Mouse (Mus musculus): ENCODE measurements around the gene Nlrp4c. TPM values are rescaled to one million over a fixed set of nuclear protein-coding genes. Genes with fewer than 3 reads are reported as not detected.
A peak's percentile ranks its signal among the peaks of the same experiment; 100 is the strongest.
"Not testable (repeated sequence)": the region's sequence is repeated elsewhere in the genome, so short reads cannot be mapped to it uniquely, and the experiment has no call there.

The Nlrp4c gene
- total RNA-seq (2021): not detected
- long read RNA-seq, experiment 1: 0 reads
- long read RNA-seq, experiment 2: 0 reads

- intact Hi-C loops (cut with DNase I): no loop called here
- DNase-seq: no peak
These were observed at the start of gene Nlrp4c for GRCm38 (mm10) chr7:6044861-6045260. Nlrp4c (plus strand) TSS chr7:6045161.

DNA sequence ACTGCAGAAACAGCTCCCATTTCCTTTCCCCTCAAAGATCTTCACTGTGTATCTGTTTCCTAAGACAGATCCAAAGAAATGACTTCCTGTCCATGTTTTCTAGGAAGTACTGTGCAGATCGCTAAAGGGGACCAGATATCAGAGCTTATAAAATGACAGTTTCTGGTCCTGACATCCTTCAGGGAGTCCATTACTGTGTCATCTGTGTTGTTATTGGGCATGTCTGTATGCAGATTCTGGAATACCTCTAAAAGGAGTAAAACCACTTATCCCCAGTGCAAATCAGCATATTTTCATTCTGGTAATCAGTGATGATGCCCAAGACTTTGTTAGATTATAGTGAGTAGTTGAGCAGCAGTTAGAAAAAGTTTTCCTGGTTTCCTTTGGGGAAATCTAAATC, 34.1 kb upstream of the Nlrp4c start, which contains the start of gene Vmn1r65:
Gene Vmn1r65 (minus strand): TSS at position 101 of the 400 bp plus-strand sequence.
- no peak for DNase-seq
- intact Hi-C loops (cut with DNase I): no loop called here

- no peak for DNase-seq
- intact Hi-C loops (cut with DNase I): no loop called here
These were observed 74.5 kb downstream of the Nlrp4c start for GRCm38 (mm10) chr7:6119501-6119900.

DNA sequence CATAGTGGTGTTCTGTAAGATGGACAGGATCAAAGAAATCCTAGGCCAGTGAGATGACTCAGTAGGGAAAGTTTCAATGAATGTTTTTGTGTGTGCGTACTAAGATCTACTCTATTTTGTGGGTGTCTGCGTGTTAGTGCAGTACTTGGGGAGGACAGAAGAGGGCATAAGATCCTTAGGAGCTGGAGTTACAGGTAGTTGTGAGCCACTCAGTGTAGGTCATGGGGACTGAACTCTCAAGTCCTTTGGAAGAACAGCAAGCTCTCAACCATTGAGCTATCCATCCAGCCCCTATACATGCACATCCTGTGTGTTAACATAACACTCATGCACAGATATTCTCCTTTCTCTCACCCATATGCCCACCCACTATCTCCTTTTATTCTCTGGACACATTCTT, 75.1 kb downstream of the Nlrp4c start:
- DNase-seq; intact Hi-C loops (cut with DNase I): not testable (repeated sequence)

DNA sequence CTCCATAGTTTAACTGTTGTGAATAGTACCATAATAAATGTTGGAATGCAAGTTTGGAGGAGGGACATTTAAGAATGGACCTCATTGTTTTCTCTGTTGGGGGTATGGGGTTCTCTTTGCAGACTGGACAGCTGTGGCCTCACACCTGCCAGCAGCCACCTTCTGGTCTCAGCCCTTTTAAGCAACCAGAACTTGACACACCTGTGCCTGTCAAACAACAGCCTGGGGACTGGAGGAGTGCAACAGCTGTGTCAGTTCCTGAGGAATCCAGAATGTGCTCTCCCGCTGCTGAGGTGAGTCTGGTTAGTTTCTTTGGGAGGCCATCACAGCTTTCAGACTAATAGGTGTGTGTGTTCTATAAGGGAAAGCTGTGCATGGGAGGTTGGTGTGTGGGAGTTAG, 76.2 kb downstream of the Nlrp4c start:
- intact Hi-C loops (cut with DNase I); DNase-seq: not testable (repeated sequence)

DNA sequence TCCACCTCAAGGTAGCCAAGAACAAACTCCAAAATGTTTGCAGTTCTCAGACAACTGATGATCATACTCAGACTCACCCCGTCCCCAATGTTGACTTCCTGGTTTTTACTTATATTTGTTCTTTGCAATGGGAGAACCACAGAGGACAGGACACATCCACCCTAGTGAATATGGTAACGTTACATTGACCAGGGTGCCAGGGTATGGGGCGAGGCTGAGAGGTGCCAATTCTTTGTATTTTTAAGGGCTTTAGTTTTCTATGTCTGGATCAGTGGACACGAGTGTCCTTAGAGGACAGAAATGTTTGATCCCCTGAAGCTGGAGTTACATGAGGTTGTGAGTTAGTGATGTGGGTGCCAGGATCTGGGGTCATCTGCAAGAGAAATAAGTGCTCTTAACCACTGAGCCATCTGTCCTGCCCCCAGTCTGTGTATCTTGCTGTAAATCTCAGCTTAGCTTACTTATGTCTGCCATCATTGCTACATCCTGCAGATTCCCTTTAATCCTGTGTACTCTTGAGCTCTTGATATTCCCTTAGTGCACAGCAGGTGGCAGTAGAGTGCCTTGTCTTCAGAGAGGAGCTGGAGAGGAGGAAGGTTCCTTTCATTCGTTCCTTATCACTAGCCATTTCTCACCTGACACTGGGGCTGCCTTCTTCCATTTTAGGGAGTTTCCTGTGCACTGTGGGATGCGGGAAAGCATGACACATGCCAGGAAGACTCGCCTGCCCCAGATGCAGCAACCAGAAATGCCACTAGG, 81.9 kb downstream of the Nlrp4c start:
- intact Hi-C loops (cut with DNase I): loop anchor here (1.0 to 2.0 kb wide), 3 partner anchors 20 to 64 kb away; no protein-coding TSS in a partner anchor
- peak; percentile 80 to 85 for DNase-seq

DNA sequence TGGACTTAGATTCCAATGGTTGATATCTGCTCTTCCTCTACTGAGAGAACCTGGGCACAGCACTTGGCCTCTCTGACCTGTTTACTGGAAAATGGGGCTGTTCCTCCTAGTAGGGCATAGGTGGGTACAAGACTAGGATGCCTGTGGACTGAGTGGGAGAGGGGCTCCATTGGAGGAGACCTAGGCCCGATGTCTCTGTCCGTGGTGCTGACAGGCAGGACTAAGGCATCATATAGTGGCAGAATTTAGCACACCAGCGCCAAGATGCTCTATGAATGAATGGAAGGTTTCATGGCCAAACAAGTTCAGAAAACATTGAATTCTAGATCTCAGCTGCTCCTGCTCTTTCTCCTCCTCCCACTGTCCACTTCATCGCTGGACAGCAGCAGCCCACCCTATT, 85.4 kb downstream of the Nlrp4c start:
- intact Hi-C loops (cut with DNase I): no loop called here
- DNase-seq: no peak

GRCm38 (mm10) chr7:6132646-6133045, 87.7 kb downstream of the Nlrp4c start:
- no peak for DNase-seq

GRCm38 (mm10) chr7:6136497-6136896, 91.5 kb downstream of the Nlrp4c start:
- intact Hi-C loops (cut with DNase I): loop anchor here (5.0 kb wide), 1 partner anchor 151 kb away; the partner anchor contains the start of gene Zfp667
- DNase-seq: no peak

More at GRCm38 (mm10) chr7:6132646-6133045, 87.7 kb downstream of the Nlrp4c start:
- intact Hi-C loops (cut with DNase I): no loop called here

DNA sequence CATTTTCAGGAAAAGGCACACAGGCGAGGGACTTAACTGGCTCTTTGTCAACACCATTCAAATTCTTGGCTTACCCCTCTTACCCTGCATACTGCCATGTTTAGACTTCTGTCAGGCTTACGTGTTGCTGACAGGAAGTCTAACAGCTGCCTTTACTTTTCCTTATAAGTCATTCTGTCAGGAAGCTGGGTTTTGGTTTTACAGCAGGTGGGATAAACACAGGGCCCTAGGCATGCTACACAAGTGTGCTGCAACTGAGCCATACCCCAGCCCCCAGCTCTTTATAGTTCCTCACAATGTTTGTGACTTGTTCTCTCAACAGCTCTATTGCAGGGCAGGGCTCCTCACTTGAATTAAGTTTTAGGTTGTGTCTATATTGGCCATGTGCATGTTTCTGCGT, 94.3 kb downstream of the Nlrp4c start:
- intact Hi-C loops (cut with DNase I): loop anchor here (5.0 kb wide), 1 partner anchor 148 kb away; the partner anchor contains the start of gene Zfp667
- DNase-seq: no peak

GRCm38 (mm10) chr7:6143991-6144531, 99.1 kb downstream of the Nlrp4c start:
- intact Hi-C loops (cut with DNase I): no loop called here
- no peak for DNase-seq

GRCm38 (mm10) chr7:6145423-6146188, 100.6 kb downstream of the Nlrp4c start:
- no peak for DNase-seq
- intact Hi-C loops (cut with DNase I): loop anchor here (2.0 kb wide), 1 partner anchor 19 kb away; no protein-coding TSS in a partner anchor

GRCm38 (mm10) chr7:6146194-6146981, 101.4 kb downstream of the Nlrp4c start:
- no peak for DNase-seq
- intact Hi-C loops (cut with DNase I): loop anchor here (2.0 kb wide), 1 partner anchor 20 kb away; no protein-coding TSS in a partner anchor

- no peak for DNase-seq
- intact Hi-C loops (cut with DNase I): loop anchor here (2.0 kb wide), 1 partner anchor 20 kb away; no protein-coding TSS in a partner anchor
These were observed 102.0 kb downstream of the Nlrp4c start for GRCm38 (mm10) chr7:6146982-6147325.

DNA sequence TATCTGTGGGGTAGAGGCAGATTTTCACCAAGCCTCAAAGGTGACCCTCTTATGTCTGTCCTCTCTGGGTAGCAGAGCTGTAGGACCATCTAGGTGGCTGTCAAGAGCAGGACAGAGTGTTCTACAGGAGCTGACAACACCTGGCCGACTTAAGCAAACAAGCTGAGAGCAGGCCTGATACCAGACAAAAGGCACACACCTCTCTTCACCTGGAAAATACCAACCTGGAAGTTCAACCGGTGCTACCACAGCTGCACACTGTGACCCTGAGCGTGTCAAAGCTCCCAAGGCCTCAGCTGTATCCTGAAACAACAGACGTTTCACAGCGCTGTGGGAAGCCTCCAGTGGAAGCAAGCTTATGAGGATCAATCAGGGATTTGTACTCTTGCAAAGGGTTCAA, 102.7 kb downstream of the Nlrp4c start:
- no peak for DNase-seq
- intact Hi-C loops (cut with DNase I): loop anchor here (2.0 kb wide), 1 partner anchor 21 kb away; no protein-coding TSS in a partner anchor

- intact Hi-C loops (cut with DNase I): loop anchor here (10.0 kb wide), 1 partner anchor 1066 kb away; the partner anchor contains the start of gene Epn1
- no peak for DNase-seq
These were observed 106.3 kb downstream of the Nlrp4c start for GRCm38 (mm10) chr7:6151266-6151665.

DNA sequence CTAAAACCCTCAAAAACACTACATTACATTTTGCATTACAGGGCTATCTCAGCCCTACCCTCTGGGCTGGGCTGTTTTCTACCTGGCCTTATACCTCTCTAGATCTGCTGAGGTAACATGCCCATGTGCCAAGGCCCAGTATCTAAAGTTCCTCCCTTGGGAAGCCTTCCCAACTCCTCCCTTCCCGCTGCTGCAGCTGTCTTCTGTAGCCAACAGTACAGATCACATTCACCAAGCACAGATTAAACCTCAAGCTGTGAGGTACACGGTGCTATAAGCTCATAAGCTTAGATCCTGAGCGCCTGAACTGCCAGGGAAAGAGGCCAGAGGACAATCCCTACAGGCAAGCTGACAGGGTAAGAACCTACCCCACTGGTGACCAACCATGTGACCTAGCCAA, 107.1 kb downstream of the Nlrp4c start:
- intact Hi-C loops (cut with DNase I): loop anchor here (10.0 kb wide), 1 partner anchor 1067 kb away; the partner anchor contains the start of gene Epn1
- DNase-seq: no peak

DNA sequence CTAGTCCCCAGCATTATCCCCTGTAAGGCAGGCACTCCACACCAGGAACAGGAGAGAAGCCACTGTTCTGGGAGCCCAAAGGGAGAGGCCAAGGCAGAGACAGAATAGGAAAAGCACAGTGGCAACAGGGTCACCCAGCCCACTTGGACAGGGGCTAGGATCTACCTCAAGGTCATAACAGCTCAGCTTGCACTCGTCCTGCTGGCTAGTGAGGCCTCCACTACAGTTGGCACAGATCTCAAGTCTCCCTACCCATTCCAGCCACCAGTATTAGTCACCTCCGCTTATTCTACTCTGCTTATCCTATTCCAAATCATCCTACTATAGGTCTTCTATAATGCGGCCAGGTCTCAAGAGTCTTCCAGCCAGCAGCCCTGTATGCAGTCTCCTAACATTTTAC, 108.2 kb downstream of the Nlrp4c start:
- no peak for DNase-seq
- intact Hi-C loops (cut with DNase I): loop anchor here (10.0 kb wide), 1 partner anchor 1068 kb away; the partner anchor contains the start of gene Epn1

DNA sequence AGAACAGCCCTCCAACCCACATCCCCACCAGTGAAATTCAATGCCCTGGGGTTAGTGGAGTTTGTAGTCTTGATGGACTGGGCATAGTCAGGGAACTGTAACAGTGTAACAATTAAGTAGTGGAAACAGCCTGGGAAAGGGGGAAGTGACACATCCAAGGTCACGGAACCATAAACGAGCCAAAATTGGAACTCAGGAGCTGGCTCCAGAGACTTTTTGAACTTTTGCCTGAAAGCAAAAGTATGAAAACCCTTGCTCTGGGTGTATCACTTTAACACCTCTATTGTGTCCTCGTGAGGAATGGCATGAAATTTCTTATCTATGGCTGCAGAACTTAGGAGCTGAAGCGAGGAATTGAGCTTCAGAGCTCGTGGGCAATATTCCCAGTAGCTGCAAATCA, 109.2 kb downstream of the Nlrp4c start:
- intact Hi-C loops (cut with DNase I): loop anchor here (10.0 kb wide), 1 partner anchor 1069 kb away; the partner anchor contains the start of gene Epn1
- no peak for DNase-seq

All from heart, postnatal 14 days (tissue).